Mouse (Mus musculus) myocyte (in vitro differentiated cells): Measurements from ENCODE around the gene Fgf9.

Experiments used
- CEBPB ChIP-seq: IDR thresholded peaks from 2 replicates; pipeline ENCODE4 v1.6.1; 2011; ENCODE audit warnings: mild to moderate bottlenecking, moderate library complexity; ENCODE audit not compliant: poor library complexity, insufficient read depth, severe bottlenecking
- E2F4 ChIP-seq: IDR thresholded peaks from one replicate; pipeline ENCODE4 v1.6.1; 2011; ENCODE audit warnings: mild to moderate bottlenecking, control low read depth, moderate library complexity; ENCODE audit not compliant: insufficient read depth
- MAX ChIP-seq: IDR thresholded peaks from one replicate; pipeline ENCODE4 v1.6.1; 2011; ENCODE audit warnings: low read depth, mild to moderate bottlenecking, control low read depth
- MYOD1 ChIP-seq, 3 experiments: IDR thresholded peaks; one replicate each; pipeline ENCODE4 v1.6.1; 2011; ENCODE audit warnings: control low read depth in 2 of 3, low read depth in 2 of 3, mild to moderate bottlenecking in 2 of 3, moderate library complexity in 1 of 3; ENCODE audit not compliant: insufficient read length in 2 of 3, control insufficient read depth in 1 of 3
- MYOG ChIP-seq, 3 experiments: IDR thresholded peaks; one replicate each; pipeline ENCODE4 v1.6.1; 2011; ENCODE audit warnings: control low read depth in 2 of 3, low read depth in 2 of 3, mild to moderate bottlenecking in 2 of 3; ENCODE audit not compliant: insufficient read length in 2 of 3, control insufficient read depth in 1 of 3, insufficient read depth in 1 of 3
- POLR2A ChIP-seq: IDR thresholded peaks from one replicate; pipeline ENCODE4 v1.6.1; 2011; ENCODE audit warnings: low read depth, mild to moderate bottlenecking, control low read depth, moderate library complexity; ENCODE audit not compliant: insufficient read length
- POLR2AphosphoS2 ChIP-seq: IDR thresholded peaks from one replicate; pipeline ENCODE4 v1.6.1; 2011; ENCODE audit warnings: low read depth, control low read depth; ENCODE audit not compliant: insufficient read length
- REST ChIP-seq: IDR thresholded peaks from one replicate; pipeline ENCODE4 v1.6.1; 2011; ENCODE audit warnings: mild to moderate bottlenecking, control low read depth, moderate library complexity; ENCODE audit not compliant: insufficient read depth, insufficient read length
- SRF ChIP-seq: IDR thresholded peaks from one replicate; pipeline ENCODE4 v1.6.1; 2011; ENCODE audit warnings: low read depth; ENCODE audit not compliant: control insufficient read depth, insufficient read length
- TCF12 ChIP-seq: IDR thresholded peaks from one replicate; pipeline ENCODE4 v1.6.1; 2011; ENCODE audit warnings: mild to moderate bottlenecking, control low read depth; ENCODE audit not compliant: poor library complexity, insufficient read depth, severe bottlenecking
- TCF3 ChIP-seq: IDR thresholded peaks from one replicate; pipeline ENCODE4 v1.6.1; 2011; ENCODE audit warnings: low read depth, control low read depth; ENCODE audit not compliant: insufficient read length
- USF1 ChIP-seq: IDR thresholded peaks from one replicate; pipeline ENCODE4 v1.6.1; 2011; ENCODE audit warnings: low read depth, mild to moderate bottlenecking, control low read depth, moderate library complexity

GRCm38 (mm10) chr14:58034567-58034966 lies 35.8 kb upstream of the Fgf9 start:
- TF ChIP-seq MYOD1 (IDR thresholded peaks at IDR 0.05; ENCODE audit: control insufficient read depth in 1 of 3, insufficient read length in 2 of 3, low read depth in 2 of 3) (no peak), TCF12 (no peak), POLR2AphosphoS2 (no peak), E2F4 (no peak), POLR2A (no peak), TCF3 (no peak), MAX (no peak), CEBPB (no peak), SRF (no peak), USF1 (no peak), REST (no peak), MYOG (IDR thresholded peaks at IDR 0.05; ENCODE audit: control insufficient read depth in 1 of 3, insufficient read depth in 1 of 3, insufficient read length in 2 of 3, low read depth in 2 of 3) (no peak)
